Mouse (Mus musculus) embryonic fibroblast, embryonic 13.5 days (primary cell): ENCODE results near the gene Odf3.

Source experiments
- CTCF ChIP-seq: IDR thresholded peaks from 2 replicates; pipeline ENCODE4 v1.5.1; 2011; ENCODE audit warnings: mild to moderate bottlenecking, control low read depth, low read length, moderate library complexity, borderline replicate concordance; ENCODE audit not compliant: insufficient read depth
- POLR2A ChIP-seq: IDR thresholded peaks from 2 replicates; pipeline ENCODE4 v1.6.1; 2011; ENCODE audit warnings: low read depth, mild to moderate bottlenecking, control low read depth, low read length, moderate library complexity

- TF ChIP-seq CTCF: no peak
- peak; percentile 74 for TF ChIP-seq POLR2A
Measured at GRCm38 (mm10) chr7:140856785-140857549, 9.4 kb downstream of the Odf3 start, which contains the start of gene Ric8a.
